Mouse (Mus musculus) frontal cortex, postnatal 10 days (tissue): ENCODE data around the gene Wdr26.
A peak's percentile ranks its signal among the peaks of the same experiment; 100 is the strongest.

ENCODE experiments used
- DNase-seq, 2 experiments: peaks; one replicate each; pipeline ENCODE4 v3.0.0; 2022; ENCODE audit warnings: low spot score in 2 of 2, mixed read lengths in 1 of 2

Wdr26 gene

DNA sequence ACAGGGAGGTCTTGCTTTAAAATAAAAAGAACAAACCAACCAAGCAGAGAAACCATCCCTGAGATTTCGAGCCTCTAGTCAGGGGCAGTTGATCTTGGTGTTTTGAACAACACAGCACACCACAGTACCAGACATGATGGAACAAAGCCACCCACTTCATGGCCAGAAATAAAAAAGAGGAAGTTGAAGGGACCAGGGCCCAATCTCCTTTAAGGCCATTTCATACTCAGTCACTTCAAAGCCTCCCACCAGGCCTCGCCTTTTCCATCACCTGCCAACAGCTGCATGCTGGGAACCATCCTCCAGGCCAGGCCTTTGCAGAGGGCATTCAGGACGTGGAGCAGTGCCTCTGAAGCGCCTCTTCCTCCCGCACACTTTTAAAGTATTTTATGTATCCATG is 25.5 kb upstream of the Wdr26 start:
- no peak for DNase-seq

DNA sequence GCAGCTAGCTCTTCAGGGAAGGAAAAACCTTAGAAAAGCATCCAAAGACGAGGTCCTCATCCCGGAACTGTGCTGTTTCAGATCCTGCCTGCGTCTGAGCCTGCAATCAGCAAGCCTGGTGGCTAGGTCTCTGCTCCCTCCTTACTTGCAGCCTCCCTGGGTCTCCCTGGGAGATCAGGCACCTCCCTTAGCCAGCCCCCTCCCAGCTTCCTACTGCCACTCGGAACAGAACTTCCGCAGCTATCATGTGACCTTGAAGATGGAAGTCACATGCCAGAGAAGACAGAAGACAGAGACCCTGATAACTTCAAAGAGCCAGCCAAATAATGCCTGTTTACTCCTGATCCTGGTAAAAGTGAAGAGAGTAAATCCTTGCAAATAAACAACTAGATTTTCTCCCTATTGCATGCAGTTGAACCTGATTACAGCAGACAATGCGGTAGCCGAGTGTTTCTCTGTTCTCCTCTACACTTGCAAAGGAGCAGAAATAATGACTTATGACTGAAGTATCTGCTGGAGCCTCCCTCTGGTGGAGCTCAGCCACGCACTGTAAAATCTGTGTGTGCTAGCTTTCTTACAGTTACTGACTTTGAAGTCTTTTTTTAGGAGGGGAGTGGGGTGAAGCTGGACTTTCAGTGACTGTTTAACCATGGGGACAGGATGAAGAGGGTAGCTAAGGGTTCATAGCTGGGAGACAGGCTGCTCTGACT is 22.7 kb upstream of the Wdr26 start:
- peak in 1 of 2 experiments; percentile 39 for DNase-seq

- DNase-seq = no peak
These were observed 21.9 kb upstream of the Wdr26 start for GRCm38 (mm10) chr1:181233734-181234133.

DNA sequence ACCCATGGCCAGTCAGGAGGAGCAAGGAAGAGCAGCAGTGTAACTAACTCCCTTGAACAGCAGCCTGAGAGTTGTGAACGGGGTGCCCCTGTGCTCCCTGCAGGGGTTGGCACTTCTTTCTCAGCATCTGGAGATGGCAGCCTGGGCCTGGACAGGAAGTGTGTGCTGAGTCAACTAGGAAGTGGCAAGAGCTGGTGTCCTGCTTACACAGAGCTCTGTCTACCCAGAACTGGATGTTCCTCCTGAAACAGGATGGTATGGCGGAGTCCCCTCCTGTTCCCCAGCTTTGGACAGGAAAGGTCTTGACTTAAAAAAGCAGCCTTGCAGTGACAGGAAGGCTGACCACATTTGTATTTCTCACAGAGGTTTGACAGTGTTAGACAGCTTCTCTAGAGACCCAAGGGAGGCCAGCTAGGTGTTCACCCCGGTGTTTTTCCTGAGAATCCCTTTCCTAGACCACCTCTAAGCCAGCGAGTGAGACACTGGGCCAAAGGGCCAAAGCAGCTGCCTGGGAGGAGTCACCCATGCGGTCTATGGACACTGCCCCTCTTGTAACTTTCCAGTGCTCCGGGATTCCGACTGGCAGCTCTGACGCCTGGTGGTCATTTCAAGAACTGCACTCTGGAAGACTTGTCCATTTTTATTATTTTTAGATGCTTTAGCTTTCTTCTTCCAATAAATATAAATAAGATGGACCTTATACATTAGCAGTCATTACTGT is 20.7 kb upstream of the Wdr26 start:
- peak; percentile 59 to 64 for DNase-seq

- no peak for DNase-seq
These were observed 20.0 kb upstream of the Wdr26 start for GRCm38 (mm10) chr1:181231821-181232220.

GRCm38 (mm10) chr1:181231262-181231661 is 19.5 kb upstream of the Wdr26 start:
- no peak for DNase-seq

DNA sequence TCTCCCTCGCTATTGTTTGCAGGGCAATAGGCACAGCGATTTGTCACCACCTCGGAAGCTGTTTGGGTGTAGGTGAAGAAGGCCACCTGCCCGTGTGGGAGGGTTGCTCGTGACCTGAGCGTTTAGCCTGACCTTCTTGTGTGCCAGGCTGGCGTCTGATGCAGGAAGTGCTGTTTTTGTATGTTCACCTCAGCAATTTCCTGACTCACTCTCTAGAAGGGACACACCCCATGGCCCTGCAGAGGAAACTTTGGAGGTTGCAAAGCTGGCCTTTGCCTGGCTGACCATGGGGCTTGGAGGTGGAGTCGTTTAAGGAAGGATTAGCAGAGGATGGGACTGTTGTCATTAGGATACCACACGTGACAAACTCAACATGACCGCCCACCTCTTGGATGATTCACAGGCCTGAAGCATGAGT is 18.9 kb upstream of the Wdr26 start:
- no peak for DNase-seq

DNA sequence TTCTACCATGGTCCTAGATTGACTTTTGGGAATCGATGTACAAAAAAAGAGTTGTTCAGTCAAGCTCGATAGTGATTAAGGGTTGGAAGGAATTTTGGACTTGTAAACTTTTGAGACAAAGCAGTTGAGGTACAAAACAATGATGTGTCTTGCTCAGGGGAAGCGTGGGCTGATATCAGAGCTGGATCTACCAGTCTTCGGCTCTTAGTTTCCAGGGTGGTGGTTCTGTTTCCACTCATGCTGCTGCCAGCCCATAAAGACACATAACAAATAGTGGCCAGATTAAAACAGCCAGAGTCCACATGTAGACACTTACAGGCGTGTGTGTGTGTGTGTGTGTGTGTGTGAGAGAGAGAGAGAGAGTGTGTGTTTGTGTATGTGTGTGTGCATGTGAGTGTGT is 17.2 kb upstream of the Wdr26 start:
- DNase-seq = no peak

GRCm38 (mm10) chr1:181228591-181228990 is 16.8 kb upstream of the Wdr26 start:
- DNase-seq = no peak

DNA sequence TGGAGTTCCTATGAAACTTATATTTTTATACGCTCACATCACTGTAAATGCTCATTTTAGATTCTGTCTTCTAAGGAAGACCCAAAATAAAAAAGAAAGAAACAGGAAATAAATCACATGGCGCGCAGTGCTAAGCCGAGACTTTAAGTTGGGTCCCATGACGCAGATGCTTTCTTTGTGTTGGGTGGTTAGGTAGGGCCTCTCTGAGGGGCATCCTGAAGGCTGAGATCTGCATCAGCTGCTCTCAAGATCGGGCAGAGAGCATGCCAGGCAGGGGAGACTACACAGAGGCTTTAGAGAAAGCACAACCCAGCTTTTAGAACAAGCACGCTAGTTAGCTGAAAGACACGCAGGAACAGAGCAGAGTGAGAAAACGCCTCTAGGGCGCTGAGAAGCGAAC is 16.0 kb upstream of the Wdr26 start:
- DNase-seq = no peak

DNA sequence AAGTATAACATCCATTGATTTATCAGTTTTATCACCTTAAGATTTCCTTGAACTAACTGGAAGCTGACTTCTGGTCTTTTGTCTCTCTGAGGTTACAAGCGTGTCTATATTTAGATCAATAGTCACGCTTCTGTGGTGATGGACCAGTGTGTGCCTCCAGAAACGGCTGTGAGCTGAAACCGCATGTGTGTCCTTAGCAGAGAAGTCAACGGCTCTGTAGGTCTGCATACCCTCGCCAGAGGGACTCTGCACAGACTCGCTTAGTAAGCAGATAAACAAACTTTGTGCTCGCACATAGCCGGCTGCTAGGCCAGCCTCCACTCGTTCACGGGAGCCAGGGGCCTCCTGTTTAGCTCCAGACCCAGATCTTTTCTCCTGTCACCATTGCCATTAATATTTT is 15.0 kb upstream of the Wdr26 start:
- DNase-seq = no peak

DNA sequence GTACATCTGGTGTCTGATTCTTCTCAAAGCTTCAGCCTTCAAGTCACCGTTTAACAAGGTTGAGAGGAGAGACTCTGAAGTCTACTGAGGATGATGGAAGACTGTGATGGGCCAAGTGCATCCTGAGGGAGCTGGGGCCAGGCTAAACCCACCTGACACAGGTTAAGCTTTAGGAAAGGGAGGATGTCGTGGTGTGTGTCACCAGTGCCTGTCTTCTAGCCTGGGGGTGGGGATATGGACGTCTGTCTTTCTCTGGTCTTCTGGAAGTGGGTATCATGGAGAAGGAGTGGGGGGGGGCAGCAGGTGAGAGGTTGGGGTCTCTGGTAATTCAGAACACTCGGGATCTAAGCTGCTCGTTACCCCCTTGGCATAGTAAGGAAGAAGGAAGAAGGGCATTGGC is 13.5 kb upstream of the Wdr26 start:
- no peak for DNase-seq

- DNase-seq = no peak
These were observed 10.2 kb upstream of the Wdr26 start for GRCm38 (mm10) chr1:181222041-181222440.

- DNase-seq = no peak
These were observed 4.5 kb upstream of the Wdr26 start for GRCm38 (mm10) chr1:181216315-181216714.

DNA sequence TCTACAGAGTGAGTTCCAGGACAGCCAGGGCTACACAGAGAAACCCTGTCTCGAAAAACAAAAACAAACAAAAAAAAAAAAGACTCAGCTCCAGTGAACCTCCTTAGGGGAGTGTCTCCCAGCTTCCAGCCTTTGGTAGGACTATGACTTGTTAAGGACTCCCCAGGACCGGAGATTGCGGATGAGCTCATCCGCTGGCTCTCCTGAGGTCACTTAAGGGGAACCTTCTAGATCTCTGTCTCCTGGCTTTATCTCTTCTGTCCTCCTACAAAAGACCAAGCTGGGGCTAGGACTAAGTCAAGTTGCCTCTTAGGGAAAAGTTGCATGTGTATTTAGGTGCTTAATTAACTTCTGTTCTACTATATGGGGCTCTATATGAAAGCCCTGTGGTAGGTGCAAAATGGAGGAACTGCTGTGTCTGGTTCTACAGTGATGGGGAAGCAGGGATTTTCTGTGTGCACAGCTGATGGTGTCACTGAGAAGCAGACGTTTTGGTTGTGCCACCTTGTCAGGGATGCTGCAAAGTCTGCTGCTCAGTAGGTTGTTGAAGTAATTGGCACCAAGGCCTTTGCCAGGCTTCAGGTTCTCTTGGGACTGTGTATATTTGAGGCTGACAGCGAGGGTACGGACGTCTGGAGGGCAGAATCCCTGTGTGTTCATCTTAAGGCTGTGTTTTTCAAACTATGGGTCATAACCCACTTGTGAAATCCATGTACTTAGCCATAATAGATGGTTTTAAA is 2.7 kb upstream of the Wdr26 start:
- no peak for DNase-seq

- DNase-seq = no peak
These were observed 340 bp downstream of the Wdr26 start for GRCm38 (mm10) chr1:181211403-181211919.

DNA sequence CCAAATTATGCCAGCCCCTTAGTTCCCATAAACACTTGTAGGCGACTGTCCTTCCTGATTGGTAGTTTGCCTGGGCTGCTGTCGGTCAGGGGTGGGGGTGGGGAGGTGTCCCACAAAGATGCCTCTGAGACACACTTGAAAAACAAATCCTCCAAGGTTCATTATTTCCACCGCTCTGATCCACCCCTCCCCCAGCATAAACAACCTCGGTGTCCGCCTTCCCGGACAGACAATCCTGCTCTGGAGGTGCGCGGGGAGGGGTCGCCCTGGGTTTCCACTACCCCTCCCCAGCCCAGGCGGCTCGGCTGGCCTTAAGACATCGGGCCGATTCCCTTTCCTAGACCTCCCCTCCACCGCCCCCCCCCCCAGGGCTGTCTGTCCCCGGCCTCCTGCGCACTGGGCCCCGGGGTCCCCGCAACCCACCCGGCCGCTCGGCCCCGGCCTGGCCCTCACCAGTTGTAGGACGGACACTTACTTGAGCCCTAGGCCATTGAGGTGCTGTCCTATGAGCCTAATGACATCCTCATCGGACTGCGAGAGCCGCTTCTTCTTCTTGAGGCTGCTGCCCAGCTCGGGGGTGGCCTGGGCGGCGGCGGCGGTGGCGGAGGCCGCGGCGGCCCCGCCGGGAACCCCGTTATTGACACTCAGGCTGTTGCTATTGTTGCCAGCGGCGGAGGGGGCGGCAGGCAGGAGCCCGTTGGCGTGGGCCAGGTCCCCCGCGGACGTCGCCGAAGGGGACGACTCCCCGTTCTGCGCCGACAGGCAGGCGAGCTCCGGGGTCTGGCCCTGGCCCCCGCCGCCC is 999 bp downstream of the Wdr26 start:
- DNase-seq = peak; percentile 45 to 51

DNA sequence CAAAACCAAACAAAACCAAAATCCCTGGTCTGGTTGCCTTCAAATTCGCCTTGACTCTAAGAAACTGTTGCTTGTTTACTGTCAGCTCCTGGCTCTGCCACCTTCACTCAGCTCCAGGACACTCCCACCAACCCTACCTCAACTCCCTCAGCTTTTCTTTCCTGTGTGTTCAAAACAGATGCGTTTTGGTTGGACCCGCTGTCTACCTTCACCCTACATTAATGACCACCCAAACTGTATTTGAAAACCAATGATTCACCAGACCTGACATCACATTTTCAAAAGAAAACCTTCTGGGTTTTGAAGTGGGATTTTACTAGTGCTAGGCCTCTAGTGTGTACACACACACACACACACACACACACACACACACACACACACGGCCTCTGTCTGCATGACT is 1.7 kb downstream of the Wdr26 start:
- DNase-seq = no peak

GRCm38 (mm10) chr1:181199446-181199845 is 12.4 kb downstream of the Wdr26 start:
- no peak for DNase-seq

DNA sequence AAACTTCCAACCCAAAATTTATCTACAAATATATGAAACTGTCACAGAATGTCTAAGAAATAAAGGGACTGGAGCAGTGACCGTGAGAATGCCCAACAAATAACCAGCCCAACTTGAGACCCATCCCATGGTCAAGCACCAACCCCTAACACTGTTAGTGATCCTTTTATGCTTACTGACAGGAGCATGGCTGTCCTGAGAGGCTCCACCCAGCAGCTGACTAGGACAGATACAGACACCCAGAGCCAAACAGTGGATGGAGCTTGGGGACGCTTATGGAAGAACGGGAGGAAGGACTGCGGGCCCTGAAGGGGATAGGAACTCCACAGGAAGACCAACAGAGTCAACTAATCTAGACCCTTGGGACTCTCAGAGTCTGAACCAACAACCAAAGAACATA is 22.9 kb downstream of the Wdr26 start:
- no peak for DNase-seq

DNA sequence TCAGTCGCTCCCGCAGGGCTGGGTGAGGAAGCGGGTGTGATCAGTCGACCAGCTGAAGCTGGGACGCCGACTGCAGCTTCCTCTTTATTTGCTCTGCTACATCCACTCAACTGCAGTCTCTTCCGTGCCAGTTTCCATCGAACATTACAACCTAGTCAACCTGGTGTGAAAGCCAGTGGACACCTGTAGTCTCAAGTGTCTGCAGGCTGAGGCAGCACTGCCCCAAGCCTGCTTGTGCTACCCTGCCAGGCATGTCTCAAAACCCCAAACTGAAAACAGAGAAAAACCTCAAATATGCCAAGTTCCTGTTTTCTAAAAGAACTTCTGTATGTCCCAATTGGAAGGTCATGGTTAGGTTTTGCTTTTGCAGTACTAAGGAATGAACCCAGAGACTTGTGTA is 41.6 kb downstream of the Wdr26 start:
- DNase-seq = no peak

DNA sequence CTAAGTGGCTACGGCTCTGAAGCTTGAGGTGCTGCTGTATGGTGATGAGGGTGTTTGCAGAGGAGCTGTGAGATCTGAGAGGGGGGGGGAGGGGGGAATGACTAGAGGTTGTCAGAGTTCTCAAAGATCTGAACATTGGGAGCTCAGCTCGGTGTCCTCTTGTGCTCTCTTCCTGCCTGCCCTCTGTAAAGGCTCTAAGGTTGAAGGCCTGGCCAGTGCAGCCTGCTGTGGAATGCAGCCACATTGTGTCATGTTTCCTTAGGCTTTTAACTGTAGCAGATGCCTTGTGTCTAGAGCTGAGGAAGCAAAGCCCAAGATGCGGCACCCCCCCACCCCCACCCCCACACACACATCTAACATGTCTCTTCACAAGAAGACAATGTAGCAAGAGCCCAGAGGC is 43.4 kb downstream of the Wdr26 start:
- no peak for DNase-seq
